Comparison of ENCODE assay signal across 12 mouse cellular contexts in the genomic region with DNA sequence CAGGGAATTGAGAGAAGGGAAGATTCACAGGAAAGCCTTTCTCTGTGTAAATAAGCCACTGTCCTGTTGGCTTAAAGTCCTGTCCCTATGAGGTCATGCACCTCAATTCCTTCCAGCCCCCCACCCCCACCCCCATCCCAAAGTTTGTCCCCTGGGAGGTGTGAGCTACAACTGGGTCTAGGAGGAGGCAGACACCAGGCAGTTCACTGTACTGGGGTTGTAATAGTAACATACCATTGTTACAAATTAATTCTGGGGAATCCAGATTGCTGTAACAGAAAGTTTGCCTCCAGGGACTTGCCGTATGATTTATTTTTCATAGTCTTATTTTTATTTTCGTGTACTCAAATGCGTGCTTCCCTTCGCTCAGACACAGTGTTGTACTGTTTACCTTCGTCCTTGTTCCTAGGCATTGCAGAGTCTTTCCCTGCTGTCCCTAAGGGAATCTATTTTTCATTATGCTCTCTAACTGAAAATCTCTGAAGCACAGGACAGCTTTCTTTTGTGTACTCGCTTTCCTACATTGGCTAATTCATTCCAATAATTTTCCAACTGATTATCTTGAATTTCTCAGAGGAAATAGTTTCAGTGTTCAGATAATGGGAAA.
"Had no signal": no experiment of that assay in that cellular context is flagged by ENCODE, and none has a peak within 500 bp of the region (broad histone marks: within the 10 kb centered on the region; RNA-seq: fewer than 3 reads in every experiment).

No protein-coding gene starts in this region.

- H3K4me2 ChIP-seq: liver, embryonic 11.5 days; liver, embryonic 15.5 days had no signal

- H3K9ac ChIP-seq: liver, embryonic 15.5 days had no signal

- ATAC-seq: lung, postnatal 0 days had no signal

- H3K4me1 ChIP-seq: liver, embryonic 15.5 days had no signal

- H3K9me3 ChIP-seq: limb, embryonic 10.5 days; liver, embryonic 15.5 days had no signal

- H3K36me3 ChIP-seq: limb, embryonic 10.5 days; liver, embryonic 15.5 days had no signal

- H3K27ac ChIP-seq: left cerebral cortex, adult 2 months; limb, embryonic 10.5 days; liver, embryonic 15.5 days had no signal

- H3K27me3 ChIP-seq: liver, embryonic 15.5 days had no signal

- H3K4me3 ChIP-seq: left cerebral cortex, adult 2 months; limb, embryonic 10.5 days; liver, embryonic 15.5 days had no signal

- DNase-seq: kidney, adult 18-20 months; kidney, postnatal 14 days; lung, adult 2 months; lung, postnatal 36 days; spleen, adult 18-20 months; thymus, adult 18-20 months; thymus, postnatal 14 days had no signal
